Mouse (Mus musculus) kidney, adult 2 months (tissue): Measurements from ENCODE around the gene Fam53b. TPM values are rescaled to one million over a fixed set of nuclear protein-coding genes. Genes with fewer than 3 reads are reported as not detected.

Experiments
- DNase-seq: peaks from one replicate; pipeline ENCODE4 v3.0.0; 2021
- H3K27ac ChIP-seq: fragments of 200-500 bp; 2 replicates; pipeline ENCODE4 v1.5.1; 2012; ENCODE audit warnings: low read depth, low read length, control low read depth, inconsistent platforms; ENCODE audit not compliant: insufficient read depth
- H3K27me3 ChIP-seq: fragments of 200-500 bp; replicated peaks from 2 replicates; pipeline ENCODE4 v1.6.1; 2012; ENCODE audit warnings: mild to moderate bottlenecking, moderate library complexity, low read length, inconsistent platforms; ENCODE audit not compliant: control insufficient read depth, insufficient read depth
- H3K36me3 ChIP-seq: fragments of 200-500 bp; 2 replicates; pipeline ENCODE4 v1.6.1; 2012; ENCODE audit warnings: mild to moderate bottlenecking, moderate library complexity, low read length, inconsistent platforms; ENCODE audit not compliant: control insufficient read depth, insufficient read depth
- H3K4me1 ChIP-seq: fragments of 200-500 bp; 2 replicates; pipeline ENCODE4 v1.6.1; 2011; ENCODE audit warnings: low read length; ENCODE audit not compliant: control insufficient read depth, insufficient read depth
- H3K4me3 ChIP-seq: fragments of 200-500 bp; 2 replicates; pipeline ENCODE4 v1.5.1; 2011; ENCODE audit warnings: mild to moderate bottlenecking, low read depth, low read length, control low read depth; ENCODE audit not compliant: insufficient read depth
- CTCF ChIP-seq: fragments of 200-500 bp; conservative IDR thresholded peaks from 2 replicates; pipeline ENCODE4 v1.5.1; 2011; ENCODE audit warnings: low read depth, mild to moderate bottlenecking, control low read depth, low read length, moderate library complexity, mixed read lengths; ENCODE audit not compliant: insufficient read depth, insufficient read length
- POLR2A ChIP-seq: fragments of 200-500 bp; IDR thresholded peaks from one replicate; pipeline ENCODE4 v1.6.1; 2011; ENCODE audit warnings: low read depth, low read length, control low read depth
- WGBS: fragments of 180-500 bp; shearing (Covaris S2); methylation state at CpG from one replicate; pipeline ENCODE4 v1.1.7; 2018; 5-methylcytosine and 5-hydroxymethylcytosine counted together
- polyA plus RNA-seq: library from polyadenylated mRNA; depleted of rRNA; stranded (reverse); fragments of >200 nt; gene quantifications from 2 replicates; pipeline ENCODE4 v1.2.3, GENCODE M21; 2012

Fam53b gene
- polyA plus RNA-seq, 1 experiment: 29.3 TPM

- no peak overlapping the region for H3K4me3 ChIP-seq
- H3K27me3 ChIP-seq: no peaks in the 10 kb centered on the region
- no peak for TF ChIP-seq POLR2A
- no peak for TF ChIP-seq CTCF
- no peaks in the 10 kb centered on the region for H3K36me3 ChIP-seq
- H3K4me1 ChIP-seq: peaks cover 33% of the 10 kb centered on the region
- WGBS: 71% methylated on average over 3 of the region's 3 CpGs
- DNase-seq: peak; percentile 63
- H3K27ac ChIP-seq: peak overlapping the region; percentile 93
Observed at GRCm38 (mm10) chr7:132765629-132766186, 48.0 kb downstream of the Fam53b start.

- WGBS: 49% methylated on average over 4 of the region's 4 CpGs
Observed at GRCm38 (mm10) chr7:132764896-132765491, 48.7 kb downstream of the Fam53b start.

GRCm38 (mm10) chr7:132764314-132764713 is 49.4 kb downstream of the Fam53b start:
- H3K27me3 ChIP-seq: no peaks in the 10 kb centered on the region
- no peak overlapping the region for H3K4me3 ChIP-seq
- H3K4me1 ChIP-seq: peaks cover 28% of the 10 kb centered on the region
- H3K27ac ChIP-seq: peak overlapping the region; percentile 6; the same call in 1 of the 2 replicates
- 94% methylated on average over 4 of the region's 4 CpGs for WGBS
- DNase-seq: no peak
- no peak for TF ChIP-seq CTCF
- H3K36me3 ChIP-seq: peaks cover under 1% of the 10 kb centered on the region

More at GRCm38 (mm10) chr7:132764896-132765491, 48.7 kb downstream of the Fam53b start:
- H3K27me3 ChIP-seq: no peaks in the 10 kb centered on the region
- no peak for TF ChIP-seq POLR2A
- TF ChIP-seq CTCF: no peak
- peak overlapping the region; percentile 93 for H3K27ac ChIP-seq
- peak; percentile 48 for DNase-seq
- no peaks in the 10 kb centered on the region for H3K36me3 ChIP-seq
- no peak overlapping the region for H3K4me3 ChIP-seq
- H3K4me1 ChIP-seq: peaks cover 33% of the 10 kb centered on the region

- H3K27ac ChIP-seq: no peak overlapping the region
- peaks cover 25% of the 10 kb centered on the region for H3K4me1 ChIP-seq
- TF ChIP-seq POLR2A: no peak
- no peak for TF ChIP-seq CTCF
- peaks cover 3% of the 10 kb centered on the region for H3K36me3 ChIP-seq
- no peak overlapping the region for H3K4me3 ChIP-seq
- no peak for DNase-seq
- no peaks in the 10 kb centered on the region for H3K27me3 ChIP-seq
- 87% methylated on average over 5 of the region's 5 CpGs for WGBS
Observed at GRCm38 (mm10) chr7:132763911-132764310, 49.8 kb downstream of the Fam53b start.

GRCm38 (mm10) chr7:132763351-132763750 is 50.3 kb downstream of the Fam53b start:
- H3K36me3 ChIP-seq: peaks cover 3% of the 10 kb centered on the region
- no peak for DNase-seq
- peaks cover 25% of the 10 kb centered on the region for H3K4me1 ChIP-seq
- WGBS: 95% methylated on average over 6 of the region's 6 CpGs
- no peaks in the 10 kb centered on the region for H3K27me3 ChIP-seq
- H3K27ac ChIP-seq: no peak overlapping the region
- TF ChIP-seq CTCF (no peak), POLR2A (no peak)
- no peak overlapping the region for H3K4me3 ChIP-seq

- Histone ChIP-seq H3K4me1 (peaks cover 15% of the 10 kb centered on the region), H3K36me3 (peaks cover 3% of the 10 kb centered on the region), H3K27ac (no peak overlapping the region), H3K27me3 (no peaks in the 10 kb centered on the region), H3K4me3 (no peak overlapping the region)
- TF ChIP-seq CTCF (no peak), POLR2A (no peak)
- DNase-seq: no peak
- 73% methylated on average over 2 of the region's 2 CpGs for WGBS
Observed at GRCm38 (mm10) chr7:132761409-132761808, 52.3 kb downstream of the Fam53b start.

- Histone ChIP-seq H3K4me1 (peaks cover 11% of the 10 kb centered on the region), H3K4me3 (no peak overlapping the region), H3K27me3 (no peaks in the 10 kb centered on the region), H3K36me3 (peaks cover 3% of the 10 kb centered on the region), H3K27ac (no peak overlapping the region)
- TF ChIP-seq CTCF: no peak
- TF ChIP-seq POLR2A: no peak
- 84% methylated on average over 6 of the region's 6 CpGs for WGBS
- no peak for DNase-seq
Observed at GRCm38 (mm10) chr7:132760589-132761180, 53.0 kb downstream of the Fam53b start.
